Mouse (Mus musculus) intestine, postnatal 0 days (tissue): ENCODE data around the gene Fkbp15. TPM values are rescaled to one million over a fixed set of nuclear protein-coding genes. Genes with fewer than 3 reads are reported as not detected.

Source experiments
- ATAC-seq: fragments of 200-750 bp; cut with Nextera tagmentation; 2 replicates; pipeline ENCODE4 v1.8.0; 2017; ENCODE audit warnings: mild to moderate bottlenecking, moderate TSS enrichment, moderate library complexity
- H3K27ac ChIP-seq: fragments of 300-500 bp; sonication (generic); 2 replicates; pipeline ENCODE4 v1.5.1; 2014; ENCODE audit warnings: mild to moderate bottlenecking, low read depth, low read length, moderate library complexity
- H3K27me3 ChIP-seq: fragments of 300-500 bp; sonication (generic); replicated peaks from 2 replicates; pipeline ENCODE4 v1.6.1; 2014; ENCODE audit warnings: low read length, mixed read lengths; ENCODE audit not compliant: control insufficient read depth, insufficient read depth
- H3K36me3 ChIP-seq: fragments of 300-500 bp; sonication (generic); 2 replicates; pipeline ENCODE4 v1.6.1; 2014; ENCODE audit warnings: mild to moderate bottlenecking, moderate library complexity; ENCODE audit not compliant: control insufficient read depth, insufficient read depth
- H3K4me1 ChIP-seq: fragments of 300-500 bp; sonication (generic); replicated peaks from 2 replicates; pipeline ENCODE4 v1.6.1; 2014; ENCODE audit warnings: antibody characterized with exemption, low read length, mixed read lengths; ENCODE audit not compliant: control insufficient read depth, insufficient read depth
- H3K4me2 ChIP-seq: fragments of 300-500 bp; sonication (generic); replicated peaks from 2 replicates; pipeline ENCODE4 v1.6.1; 2014; ENCODE audit warnings: low read depth, mild to moderate bottlenecking, moderate library complexity
- H3K4me3 ChIP-seq: fragments of 300-500 bp; sonication (generic); 2 replicates; pipeline ENCODE4 v1.5.1; 2014; ENCODE audit warnings: low read depth, low read length
- H3K9ac ChIP-seq: fragments of 300-500 bp; sonication (generic); 2 replicates; pipeline ENCODE4 v1.6.1; 2014; ENCODE audit warnings: mild to moderate bottlenecking, low read depth, low read length
- H3K9me3 ChIP-seq: fragments of 300-500 bp; sonication (generic); 2 replicates; pipeline ENCODE4 v1.6.1; 2016; ENCODE audit warnings: mixed run types; ENCODE audit not compliant: control insufficient read depth
- CTCF ChIP-seq: sonication (generic); IDR thresholded peaks from 2 replicates; pipeline ENCODE4 v1.5.1; 2016; ENCODE audit warnings: low read depth, mild to moderate bottlenecking, control low read depth, antibody characterized with exemption, moderate library complexity
- whole genome bisulfite sequencing: fragments of 180-500 bp; shearing (Covaris S2); extraction: QIAGEN DNeasy Blood & Tissue Kit; methylation state at CpG from one replicate; pipeline ENCODE4 v1.1.7; 2014; 5-methylcytosine and 5-hydroxymethylcytosine counted together
- polyA plus RNA-seq: library from polyadenylated mRNA; unstranded; fragments of >200 nt; fragmentation: Nextera tagmentation; extraction: Ambion mirVana; gene quantifications from 2 replicates; pipeline ENCODE4 v1.2.1, GENCODE M21; 2015

Fkbp15 gene
- polyA plus RNA-seq, 1 experiment from 2014 or later = 16.9 TPM

DNA sequence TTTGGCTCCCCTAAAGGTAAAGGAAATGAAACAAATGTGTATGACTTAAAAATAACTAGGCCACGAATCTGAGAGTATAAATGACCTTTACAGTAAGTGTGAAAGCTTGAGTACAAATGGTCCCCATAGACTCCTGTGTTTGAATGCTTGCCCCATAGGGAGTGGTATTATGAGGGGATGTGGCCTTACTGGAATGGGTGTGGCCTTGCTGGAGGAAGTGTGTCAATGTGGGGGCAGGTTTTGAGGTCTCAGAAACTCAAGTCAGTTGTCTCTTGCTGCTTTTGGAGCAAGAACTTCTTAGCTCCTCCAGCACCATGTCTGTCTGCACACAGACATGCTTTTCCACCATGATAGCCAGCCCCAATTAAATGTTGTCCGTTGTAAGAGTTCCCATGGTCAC, 43.9 kb downstream of the Fkbp15 start:
- TF ChIP-seq CTCF = no peak
- no peaks in the 10 kb centered on the region for H3K4me1 ChIP-seq
- H3K36me3 ChIP-seq = peaks cover 79% of the 10 kb centered on the region
- no peak overlapping the region for H3K27ac ChIP-seq
- 81% methylated on average over 2 of the region's 2 CpGs for WGBS
- no peak for ATAC-seq
- H3K9me3 ChIP-seq = no peaks in the 10 kb centered on the region
- no peak overlapping the region for H3K9ac ChIP-seq
- no peaks in the 10 kb centered on the region for H3K27me3 ChIP-seq
- H3K4me3 ChIP-seq = no peak overlapping the region
- no peak overlapping the region for H3K4me2 ChIP-seq

- 92% methylated on average over 3 of the region's 3 CpGs for WGBS
- Histone ChIP-seq H3K4me1 (no peaks in the 10 kb centered on the region), H3K27me3 (no peaks in the 10 kb centered on the region), H3K27ac (no peak overlapping the region), H3K9me3 (no peaks in the 10 kb centered on the region), H3K4me3 (no peak overlapping the region), H3K36me3 (peaks cover 68% of the 10 kb centered on the region), H3K9ac (no peak overlapping the region), H3K4me2 (no peak overlapping the region)
- ATAC-seq = no peak
- TF ChIP-seq CTCF = no peak
Measured at GRCm38 (mm10) chr4:62314516-62314915, 45.8 kb downstream of the Fkbp15 start.

DNA sequence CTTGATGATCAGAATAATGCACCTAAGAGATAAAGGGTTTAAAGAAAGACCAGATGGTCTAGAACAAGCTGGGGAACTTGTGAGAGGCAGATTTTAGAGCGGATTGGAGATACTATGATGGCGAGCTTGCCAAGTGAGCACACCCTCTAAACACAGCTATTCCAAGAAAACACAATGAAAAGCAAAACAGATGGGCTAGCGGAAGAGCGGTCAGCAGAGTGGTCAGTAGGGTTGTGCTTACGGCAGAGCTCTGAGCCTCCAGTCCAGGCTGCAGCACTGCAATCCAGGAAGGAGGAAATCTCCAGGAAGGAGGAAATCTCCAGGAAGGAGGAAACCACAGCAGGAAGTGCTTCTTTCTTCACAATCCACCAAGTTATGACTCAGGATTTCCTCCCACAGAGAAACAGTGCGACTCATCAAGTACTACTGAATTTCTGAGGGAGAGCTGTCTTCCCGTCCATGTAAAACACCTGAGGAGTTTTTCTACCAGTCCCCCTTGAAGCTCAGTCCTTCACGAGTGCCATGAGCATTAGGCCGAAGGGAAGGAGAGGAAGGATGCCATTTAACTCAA, 46.6 kb downstream of the Fkbp15 start:
- Histone ChIP-seq H3K9me3 (no peaks in the 10 kb centered on the region), H3K4me3 (no peak overlapping the region), H3K9ac (no peak overlapping the region), H3K4me2 (no peak overlapping the region), H3K36me3 (peaks cover 60% of the 10 kb centered on the region), H3K27ac (no peak overlapping the region), H3K4me1 (no peaks in the 10 kb centered on the region), H3K27me3 (no peaks in the 10 kb centered on the region)
- TF ChIP-seq CTCF = no peak
- WGBS = 86% methylated on average over 9 of the region's 9 CpGs
- no peak for ATAC-seq

- Histone ChIP-seq H3K27me3 (no peaks in the 10 kb centered on the region), H3K9ac (no peak overlapping the region), H3K4me2 (no peak overlapping the region), H3K27ac (no peak overlapping the region), H3K4me3 (no peak overlapping the region), H3K36me3 (peaks cover 57% of the 10 kb centered on the region), H3K9me3 (no peaks in the 10 kb centered on the region), H3K4me1 (no peaks in the 10 kb centered on the region)
- no peak for ATAC-seq
- TF ChIP-seq CTCF = no peak
- WGBS = 95% methylated on average over 2 of the region's 2 CpGs
Measured at GRCm38 (mm10) chr4:62312821-62313220, 47.5 kb downstream of the Fkbp15 start.

- Histone ChIP-seq H3K36me3 (peaks cover 70% of the 10 kb centered on the region), H3K4me2 (no peak overlapping the region), H3K9me3 (no peaks in the 10 kb centered on the region)
Measured at GRCm38 (mm10) chr4:62308406-62308805, 51.9 kb downstream of the Fkbp15 start.

DNA sequence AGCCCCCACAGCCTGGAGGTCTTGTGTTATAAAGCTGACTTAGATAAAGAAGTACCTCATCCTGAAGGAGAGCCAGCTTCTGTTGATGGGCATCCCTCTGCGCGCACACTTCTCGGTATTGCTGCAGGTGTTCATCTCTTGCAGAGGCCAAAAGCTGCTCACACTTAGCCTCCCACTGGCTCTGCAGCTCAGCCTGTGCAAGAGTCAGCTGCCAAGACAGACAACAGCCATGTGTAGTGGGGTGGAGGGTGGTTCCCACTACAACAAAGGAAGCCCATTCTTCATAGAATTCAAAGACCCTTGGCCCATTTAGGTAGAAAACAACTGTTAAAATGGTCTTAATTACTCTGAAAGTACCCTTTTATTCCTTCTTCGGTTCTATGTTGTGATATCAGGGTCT, 53.5 kb downstream of the Fkbp15 start:
- H3K4me3 ChIP-seq = no peak overlapping the region
- no peaks in the 10 kb centered on the region for H3K9me3 ChIP-seq
- TF ChIP-seq CTCF = no peak
- no peaks in the 10 kb centered on the region for H3K27me3 ChIP-seq
- peaks cover 72% of the 10 kb centered on the region for H3K36me3 ChIP-seq
- no peak for ATAC-seq
- no peak overlapping the region for H3K27ac ChIP-seq
- no peak overlapping the region for H3K9ac ChIP-seq
- no peaks in the 10 kb centered on the region for H3K4me1 ChIP-seq
- H3K4me2 ChIP-seq = no peak overlapping the region
- 96% methylated on average over 4 of the region's 4 CpGs for WGBS

More at GRCm38 (mm10) chr4:62308406-62308805, 51.9 kb downstream of the Fkbp15 start:
- ATAC-seq = no peak
- Histone ChIP-seq H3K4me3 (no peak overlapping the region), H3K27me3 (no peaks in the 10 kb centered on the region), H3K9ac (no peak overlapping the region), H3K27ac (no peak overlapping the region), H3K4me1 (no peaks in the 10 kb centered on the region)
- no peak for TF ChIP-seq CTCF

DNA sequence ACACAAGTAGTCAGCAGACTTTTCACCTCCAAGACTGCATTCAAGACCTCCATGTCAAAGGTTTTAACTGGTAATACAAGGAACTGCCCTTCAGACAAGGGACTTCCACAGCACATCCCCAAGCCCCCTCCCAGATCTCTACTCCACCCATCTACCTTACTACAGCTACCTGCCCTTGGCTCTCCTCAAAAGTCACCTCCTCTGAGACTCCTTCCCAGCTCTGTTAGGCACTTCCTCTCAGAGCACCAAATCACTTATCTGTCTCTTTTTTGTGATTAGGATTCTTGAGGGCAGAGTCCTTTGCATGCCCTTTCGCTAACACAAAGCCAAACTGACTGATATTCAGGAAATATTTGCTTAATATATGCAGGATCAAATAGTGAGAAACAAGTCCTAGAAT, 54.0 kb downstream of the Fkbp15 start:
- H3K9ac ChIP-seq = no peak overlapping the region
- no peak overlapping the region for H3K4me2 ChIP-seq
- H3K27me3 ChIP-seq = no peaks in the 10 kb centered on the region
- H3K27ac ChIP-seq = no peak overlapping the region
- no peaks in the 10 kb centered on the region for H3K4me1 ChIP-seq
- H3K36me3 ChIP-seq = peaks cover 73% of the 10 kb centered on the region
- TF ChIP-seq CTCF = no peak
- no peak overlapping the region for H3K4me3 ChIP-seq
- H3K9me3 ChIP-seq = no peaks in the 10 kb centered on the region
- no peak for ATAC-seq
- WGBS = 64% methylated on average over 1 of the region's 1 CpGs
